Mouse (Mus musculus): ENCODE results near the gene Apbb2. TPM values are rescaled to one million over a fixed set of nuclear protein-coding genes. Genes with fewer than 3 reads are reported as not detected.

Apbb2 gene
- polyA plus RNA-seq, 1 experiment, result 19.1 TPM

- H3K4me2 ChIP-seq (ENCODE audit: low read depth), result no peak overlapping the region
- TF ChIP-seq POLR2A (IDR thresholded peaks at IDR 0.05; ENCODE audit: insufficient read length, low read depth), result no peak
- TF ChIP-seq E2F4 (IDR thresholded peaks at IDR 0.05; ENCODE audit: insufficient read depth), result no peak
- no peak for TF ChIP-seq USF1 (IDR thresholded peaks at IDR 0.05; ENCODE audit: low read depth)
- no peak for TF ChIP-seq CEBPB (IDR thresholded peaks at IDR 0.05; ENCODE audit: insufficient read depth, poor library complexity, severe bottlenecking)
- TF ChIP-seq SRF (IDR thresholded peaks at IDR 0.05; ENCODE audit: control insufficient read depth, insufficient read length, low read depth), result no peak
- TF ChIP-seq REST (IDR thresholded peaks at IDR 0.05; ENCODE audit: insufficient read depth, insufficient read length), result no peak
- TF ChIP-seq MYOG (IDR thresholded peaks at IDR 0.05; ENCODE audit: control insufficient read depth in 1 of 3, insufficient read depth in 1 of 3, insufficient read length in 2 of 3, low read depth in 2 of 3), result no peak
- no peak for TF ChIP-seq TCF12 (IDR thresholded peaks at IDR 0.05; ENCODE audit: insufficient read depth, poor library complexity, severe bottlenecking)
- TF ChIP-seq TCF3 (IDR thresholded peaks at IDR 0.05; ENCODE audit: insufficient read length, low read depth), result no peak
- no peak for TF ChIP-seq MYOD1 (IDR thresholded peaks at IDR 0.05; ENCODE audit: control insufficient read depth in 1 of 3, insufficient read length in 2 of 3, low read depth in 2 of 3)
- TF ChIP-seq MAX (IDR thresholded peaks at IDR 0.05; ENCODE audit: low read depth), result no peak
- no peak for TF ChIP-seq POLR2AphosphoS2 (IDR thresholded peaks at IDR 0.05; ENCODE audit: insufficient read length, low read depth)
- no peaks in the 10 kb centered on the region for H3K27me3 ChIP-seq (ENCODE audit: control insufficient read depth, insufficient read depth, insufficient read length)
- H3K4me3 ChIP-seq, result no peak overlapping the region
- no peaks in the 10 kb centered on the region for H3K79me2 ChIP-seq (ENCODE audit: control insufficient read depth, insufficient read depth)
- peaks cover 7% of the 10 kb centered on the region for H3K36me3 ChIP-seq (ENCODE audit: control insufficient read depth, insufficient read depth)
- no peak overlapping the region for H3ac ChIP-seq (ENCODE audit: control insufficient read depth, insufficient read length)
These were observed 239.6 kb downstream of the Apbb2 start for GRCm38 (mm10) chr5:66378968-66379367.

GRCm38 (mm10) chr5:66376589-66377270 is 241.9 kb downstream of the Apbb2 start:
- Histone ChIP-seq H3K4me3 (no peak overlapping the region), H3ac (ENCODE audit: control insufficient read depth, insufficient read length) (no peak overlapping the region), H3K4me2 (ENCODE audit: low read depth) (no peak overlapping the region), H3K79me2 (ENCODE audit: control insufficient read depth, insufficient read depth) (no peaks in the 10 kb centered on the region), H3K27me3 (ENCODE audit: control insufficient read depth, insufficient read depth, insufficient read length) (no peaks in the 10 kb centered on the region), H3K36me3 (ENCODE audit: control insufficient read depth, insufficient read depth) (no peaks in the 10 kb centered on the region)
- TF ChIP-seq MYOD1 (IDR thresholded peaks at IDR 0.05; ENCODE audit: control insufficient read depth in 1 of 3, insufficient read length in 2 of 3, low read depth in 2 of 3), result no peak
- TF ChIP-seq SRF (IDR thresholded peaks at IDR 0.05; ENCODE audit: control insufficient read depth, insufficient read length, low read depth), result no peak
- TF ChIP-seq USF1 (IDR thresholded peaks at IDR 0.05; ENCODE audit: low read depth), result no peak
- TF ChIP-seq POLR2AphosphoS2 (IDR thresholded peaks at IDR 0.05; ENCODE audit: insufficient read length, low read depth), result no peak
- no peak for TF ChIP-seq REST (IDR thresholded peaks at IDR 0.05; ENCODE audit: insufficient read depth, insufficient read length)
- TF ChIP-seq E2F4 (IDR thresholded peaks at IDR 0.05; ENCODE audit: insufficient read depth), result no peak
- TF ChIP-seq TCF3 (IDR thresholded peaks at IDR 0.05; ENCODE audit: insufficient read length, low read depth), result no peak
- TF ChIP-seq TCF12 (IDR thresholded peaks at IDR 0.05; ENCODE audit: insufficient read depth, poor library complexity, severe bottlenecking), result no peak
- no peak for TF ChIP-seq MYOG (IDR thresholded peaks at IDR 0.05; ENCODE audit: control insufficient read depth in 1 of 3, insufficient read depth in 1 of 3, insufficient read length in 2 of 3, low read depth in 2 of 3)
- TF ChIP-seq POLR2A (IDR thresholded peaks at IDR 0.05; ENCODE audit: insufficient read length, low read depth), result no peak
- no peak for TF ChIP-seq CEBPB (IDR thresholded peaks at IDR 0.05; ENCODE audit: insufficient read depth, poor library complexity, severe bottlenecking)
- no peak for TF ChIP-seq MAX (IDR thresholded peaks at IDR 0.05; ENCODE audit: low read depth)

- H3K36me3 ChIP-seq (ENCODE audit: control insufficient read depth, insufficient read depth), result no peaks in the 10 kb centered on the region
- H3K79me2 ChIP-seq (ENCODE audit: control insufficient read depth, insufficient read depth), result no peaks in the 10 kb centered on the region
- H3K4me3 ChIP-seq, result no peak overlapping the region
- no peak for TF ChIP-seq E2F4 (IDR thresholded peaks at IDR 0.05; ENCODE audit: insufficient read depth)
- no peak for TF ChIP-seq TCF12 (IDR thresholded peaks at IDR 0.05; ENCODE audit: insufficient read depth, poor library complexity, severe bottlenecking)
- no peak for TF ChIP-seq TCF3 (IDR thresholded peaks at IDR 0.05; ENCODE audit: insufficient read length, low read depth)
- no peak for TF ChIP-seq CEBPB (IDR thresholded peaks at IDR 0.05; ENCODE audit: insufficient read depth, poor library complexity, severe bottlenecking)
- TF ChIP-seq REST (IDR thresholded peaks at IDR 0.05; ENCODE audit: insufficient read depth, insufficient read length), result no peak
- TF ChIP-seq MAX (IDR thresholded peaks at IDR 0.05; ENCODE audit: low read depth), result no peak
- no peak for TF ChIP-seq MYOD1 (IDR thresholded peaks at IDR 0.05; ENCODE audit: control insufficient read depth in 1 of 3, insufficient read length in 2 of 3, low read depth in 2 of 3)
- TF ChIP-seq MYOG (IDR thresholded peaks at IDR 0.05; ENCODE audit: control insufficient read depth in 1 of 3, insufficient read depth in 1 of 3, insufficient read length in 2 of 3, low read depth in 2 of 3), result no peak
- no peak for TF ChIP-seq POLR2AphosphoS2 (IDR thresholded peaks at IDR 0.05; ENCODE audit: insufficient read length, low read depth)
- TF ChIP-seq SRF (IDR thresholded peaks at IDR 0.05; ENCODE audit: control insufficient read depth, insufficient read length, low read depth), result no peak
- no peaks in the 10 kb centered on the region for H3K27me3 ChIP-seq (ENCODE audit: control insufficient read depth, insufficient read depth, insufficient read length)
- no peak overlapping the region for H3K4me2 ChIP-seq (ENCODE audit: low read depth)
- H3ac ChIP-seq (ENCODE audit: control insufficient read depth, insufficient read length), result no peak overlapping the region
These were observed 244.2 kb downstream of the Apbb2 start for GRCm38 (mm10) chr5:66374413-66374812.

- no peak overlapping the region for H3K4me2 ChIP-seq (ENCODE audit: low read depth)
- H3K4me3 ChIP-seq, result no peak overlapping the region
- no peaks in the 10 kb centered on the region for H3K27me3 ChIP-seq (ENCODE audit: control insufficient read depth, insufficient read depth, insufficient read length)
- H3K79me2 ChIP-seq (ENCODE audit: control insufficient read depth, insufficient read depth), result no peaks in the 10 kb centered on the region
- no peak overlapping the region for H3ac ChIP-seq (ENCODE audit: control insufficient read depth, insufficient read length)
- H3K36me3 ChIP-seq (ENCODE audit: control insufficient read depth, insufficient read depth), result no peaks in the 10 kb centered on the region
- no peak for TF ChIP-seq MYOD1 (IDR thresholded peaks at IDR 0.05; ENCODE audit: control insufficient read depth in 1 of 3, insufficient read length in 2 of 3, low read depth in 2 of 3)
- no peak for TF ChIP-seq POLR2A (IDR thresholded peaks at IDR 0.05; ENCODE audit: insufficient read length, low read depth)
- TF ChIP-seq MAX (IDR thresholded peaks at IDR 0.05; ENCODE audit: low read depth), result no peak
- TF ChIP-seq SRF (IDR thresholded peaks at IDR 0.05; ENCODE audit: control insufficient read depth, insufficient read length, low read depth), result no peak
- no peak for TF ChIP-seq TCF3 (IDR thresholded peaks at IDR 0.05; ENCODE audit: insufficient read length, low read depth)
- TF ChIP-seq E2F4 (IDR thresholded peaks at IDR 0.05; ENCODE audit: insufficient read depth), result no peak
- no peak for TF ChIP-seq TCF12 (IDR thresholded peaks at IDR 0.05; ENCODE audit: insufficient read depth, poor library complexity, severe bottlenecking)
- no peak for TF ChIP-seq REST (IDR thresholded peaks at IDR 0.05; ENCODE audit: insufficient read depth, insufficient read length)
- TF ChIP-seq MYOG (IDR thresholded peaks at IDR 0.05; ENCODE audit: control insufficient read depth in 1 of 3, insufficient read depth in 1 of 3, insufficient read length in 2 of 3, low read depth in 2 of 3), result no peak
- TF ChIP-seq USF1 (IDR thresholded peaks at IDR 0.05; ENCODE audit: low read depth), result no peak
- TF ChIP-seq POLR2AphosphoS2 (IDR thresholded peaks at IDR 0.05; ENCODE audit: insufficient read length, low read depth), result no peak
- no peak for TF ChIP-seq CEBPB (IDR thresholded peaks at IDR 0.05; ENCODE audit: insufficient read depth, poor library complexity, severe bottlenecking)
These were observed 244.9 kb downstream of the Apbb2 start for GRCm38 (mm10) chr5:66373515-66374164.
